Mouse (Mus musculus) brain, embryonic 18.5 days (tissue): ENCODE data around the gene Akap8.

ENCODE experiments used
- DNase-seq: peaks from one replicate; pipeline ENCODE4 v3.0.0-alpha.2; 2012; ENCODE audit warnings: low read depth, low spot score

The Akap8 gene

DNA sequence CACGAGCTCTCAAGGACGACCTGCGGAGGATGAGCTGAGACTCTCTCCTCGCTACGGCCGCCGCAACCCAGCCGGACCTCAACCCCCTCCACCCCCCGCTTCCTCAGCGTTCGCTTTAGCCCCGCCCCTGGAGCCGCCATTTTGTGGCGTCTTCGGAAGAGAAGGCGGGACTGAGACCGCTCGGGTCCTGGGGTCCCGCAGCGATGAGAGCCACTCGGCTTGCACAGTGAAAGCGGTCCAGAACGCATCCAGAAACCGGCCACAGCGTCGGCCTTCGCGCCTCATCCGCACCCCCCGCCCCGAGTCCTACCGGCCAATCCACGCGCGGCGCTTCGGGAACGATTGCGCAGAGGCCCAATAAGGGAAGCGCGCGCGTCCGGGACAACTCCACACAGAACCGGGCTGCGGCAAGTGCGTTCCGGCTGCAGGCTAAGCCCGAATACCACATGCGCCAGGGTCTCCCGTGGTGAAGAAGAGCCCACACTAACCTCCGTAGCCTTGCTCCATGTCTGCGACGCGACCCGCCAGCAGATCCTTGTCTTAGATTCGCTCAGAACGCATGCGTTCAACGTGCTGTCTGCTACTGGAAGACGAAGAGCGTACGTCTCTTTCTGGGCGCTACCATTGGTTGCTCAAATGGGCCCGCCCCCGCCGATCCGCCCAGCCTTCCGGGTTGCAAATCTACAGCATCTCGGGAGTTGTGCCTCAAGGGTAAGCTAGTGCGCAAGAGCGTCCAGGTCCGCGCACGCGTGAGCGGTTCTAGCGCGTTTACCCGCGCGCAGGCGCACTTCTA is at the start of gene Akap8:
Akap8 (minus strand) TSS at position 642 of the 793 bp plus-strand sequence.
- DNase-seq = peak; percentile 98

DNA sequence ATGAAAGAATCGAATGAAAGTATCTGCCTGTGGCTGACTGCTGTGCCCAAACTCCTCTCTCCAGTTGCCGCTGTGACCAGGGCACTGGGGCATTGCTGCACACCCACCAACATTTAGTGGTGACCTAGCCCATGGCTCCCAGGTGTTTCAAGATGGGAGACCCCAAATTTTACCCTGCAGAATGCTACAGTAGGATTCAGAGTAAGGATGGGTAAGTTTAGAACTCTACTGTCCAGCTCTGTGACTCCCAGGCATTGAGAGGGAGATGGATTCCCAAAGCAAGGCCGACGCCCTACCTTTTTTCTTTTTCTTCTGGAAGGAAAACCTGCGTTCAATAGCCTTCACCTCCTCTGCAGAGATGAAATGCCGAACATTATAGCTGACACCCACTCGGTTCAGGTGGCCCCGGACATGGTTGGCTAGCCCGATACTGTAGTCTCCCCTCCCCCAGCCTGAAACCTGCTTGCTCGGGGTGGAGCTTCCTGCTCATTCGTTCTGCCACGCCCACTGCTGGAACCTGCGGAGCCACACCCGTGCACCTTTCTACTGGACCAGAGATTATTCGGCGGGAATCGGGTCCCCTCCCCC is 48.0 kb upstream of the Akap8 start:
- no peak for DNase-seq

DNA sequence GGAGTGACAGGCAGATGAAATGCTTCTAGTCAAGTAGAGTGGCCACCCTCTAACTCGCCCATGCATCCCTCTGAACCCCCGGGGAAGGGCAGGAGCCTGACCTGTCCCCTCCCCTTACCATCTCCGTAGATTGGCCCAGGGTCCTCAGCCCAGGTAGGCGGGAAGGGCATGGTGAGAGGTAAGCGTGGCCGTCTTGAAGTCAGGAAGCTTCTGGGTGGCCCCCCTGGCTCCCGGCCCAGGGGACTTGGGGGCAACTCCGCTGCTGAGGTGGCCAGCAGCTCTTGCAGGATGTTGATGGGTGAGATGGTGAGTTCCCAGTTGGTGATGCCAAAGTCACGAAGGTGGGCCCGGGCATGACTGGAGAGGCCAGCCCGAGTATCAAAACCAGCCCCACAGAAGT is 46.7 kb upstream of the Akap8 start:
- no peak for DNase-seq

DNA sequence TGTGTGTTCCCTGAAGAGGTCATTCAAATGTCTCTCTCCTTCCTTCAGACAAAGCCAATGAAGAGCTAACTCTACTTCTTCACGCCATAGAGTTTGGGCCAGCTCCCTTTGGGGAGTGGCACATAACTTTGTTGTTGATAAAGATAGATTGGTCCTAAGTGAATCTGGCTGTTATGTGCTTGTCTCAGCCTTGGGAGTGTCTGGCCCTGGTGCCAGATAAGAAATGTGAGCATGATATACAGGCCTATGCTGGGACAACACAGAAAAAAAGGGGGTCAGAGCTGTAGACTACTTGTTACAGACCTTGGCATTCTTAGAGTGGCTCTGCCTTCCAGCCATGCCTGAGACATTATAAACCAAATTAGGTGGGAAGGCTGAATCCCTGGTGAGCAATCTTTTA is 44.3 kb upstream of the Akap8 start:
- no peak for DNase-seq

DNA sequence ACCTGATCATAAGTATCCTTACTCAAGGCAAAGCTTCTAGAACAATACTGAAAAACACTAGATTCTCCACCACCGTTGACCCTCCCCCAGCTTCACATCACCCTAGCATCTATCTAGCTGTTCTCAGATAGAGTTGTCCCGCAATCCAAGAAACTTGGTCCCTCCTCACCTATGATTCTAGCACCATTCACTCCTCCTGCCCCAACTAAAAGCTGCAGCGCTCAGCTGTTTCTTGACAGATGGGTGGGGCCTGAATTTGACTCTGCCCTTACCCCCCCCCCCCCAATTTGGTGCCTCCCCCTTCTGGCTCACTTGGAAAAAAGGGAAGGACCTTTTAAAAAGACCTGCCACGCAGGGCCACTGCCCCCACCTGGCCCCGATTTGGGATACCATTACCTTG is 43.8 kb upstream of the Akap8 start:
- DNase-seq = no peak

DNA sequence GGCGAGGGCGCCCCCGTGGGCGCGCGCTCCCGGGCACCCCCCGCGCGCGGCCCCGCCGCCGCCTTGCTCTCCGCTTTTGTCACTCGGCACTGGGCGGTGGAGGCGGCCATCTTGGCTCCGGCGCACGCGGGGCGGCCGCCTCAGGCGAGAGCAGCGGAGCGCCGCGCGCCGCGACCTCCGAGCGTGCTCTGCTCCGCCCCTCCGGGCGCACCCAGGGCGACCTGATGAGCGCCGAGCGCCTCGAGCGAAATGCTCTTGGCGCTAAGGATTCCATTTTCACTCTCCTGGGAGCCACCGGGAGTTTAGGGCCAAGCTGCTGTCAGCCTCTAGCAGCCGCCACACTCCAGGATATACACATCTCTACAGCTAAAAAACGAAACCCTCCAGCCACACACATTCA is 43.3 kb upstream of the Akap8 start:
- peak; percentile 81 for DNase-seq

DNA sequence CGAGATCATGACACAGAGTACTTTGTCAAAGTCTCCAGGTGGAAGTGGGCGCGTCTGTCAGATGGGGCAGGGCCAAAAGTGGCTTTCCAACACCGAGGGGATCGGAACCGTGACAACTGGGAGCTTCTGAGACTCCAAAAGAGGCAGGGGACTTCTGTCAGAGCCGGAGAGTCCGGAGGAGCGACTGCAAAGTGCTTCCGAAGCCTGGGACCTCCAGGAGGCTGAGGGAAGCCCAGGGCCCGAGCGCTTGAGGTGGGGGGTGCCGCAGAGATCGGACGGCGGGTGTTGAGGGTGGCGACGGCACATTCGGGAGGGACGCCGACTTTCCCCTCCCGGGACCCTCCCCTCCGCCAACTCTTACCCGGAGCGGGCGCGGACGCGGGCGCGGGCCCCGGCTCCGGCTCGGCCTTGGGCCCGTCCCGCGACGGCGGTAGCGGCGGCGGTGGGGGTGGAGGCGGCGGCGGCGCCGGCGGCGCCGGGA is 42.8 kb upstream of the Akap8 start:
- no peak for DNase-seq

DNA sequence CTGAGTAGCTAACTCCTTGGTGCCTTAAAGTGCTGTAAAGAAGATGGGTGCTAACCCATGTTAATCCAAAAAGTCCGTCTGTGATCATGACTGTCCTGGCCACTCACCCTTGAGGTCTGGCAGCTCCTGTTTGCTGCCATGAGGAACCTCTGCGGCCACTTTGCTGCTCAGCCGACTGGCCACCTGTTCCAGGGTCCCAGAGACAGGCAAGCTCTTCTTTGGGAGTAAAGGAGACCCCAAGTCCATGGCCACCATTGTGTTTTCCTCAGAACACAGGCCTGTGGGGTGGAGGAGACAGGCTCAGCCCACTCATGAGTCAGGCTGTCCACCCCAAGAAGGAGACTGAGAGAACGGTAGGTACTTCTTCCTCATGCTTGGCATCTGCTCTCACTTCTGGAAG is 41.6 kb upstream of the Akap8 start:
- DNase-seq = no peak

DNA sequence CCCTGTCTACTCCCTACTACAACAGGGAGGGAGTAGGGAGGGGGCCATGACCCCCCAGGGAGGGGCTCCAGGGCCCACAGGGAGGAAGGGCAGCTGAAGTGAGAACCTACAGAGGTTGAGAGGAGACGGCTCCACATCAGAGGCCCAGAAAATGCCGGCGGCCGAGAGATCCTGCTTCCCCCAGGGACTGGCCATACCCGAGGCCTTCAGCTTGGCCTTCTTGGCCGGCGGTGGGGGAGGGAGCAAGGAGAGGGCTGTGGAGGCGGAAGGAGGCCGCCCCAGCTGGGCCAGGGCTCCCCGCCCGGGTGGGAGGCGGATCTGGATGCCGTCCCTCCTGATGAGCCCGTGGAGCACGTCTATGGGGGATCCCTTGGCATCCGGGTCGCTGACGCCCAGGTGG is 38.9 kb upstream of the Akap8 start:
- no peak for DNase-seq

DNA sequence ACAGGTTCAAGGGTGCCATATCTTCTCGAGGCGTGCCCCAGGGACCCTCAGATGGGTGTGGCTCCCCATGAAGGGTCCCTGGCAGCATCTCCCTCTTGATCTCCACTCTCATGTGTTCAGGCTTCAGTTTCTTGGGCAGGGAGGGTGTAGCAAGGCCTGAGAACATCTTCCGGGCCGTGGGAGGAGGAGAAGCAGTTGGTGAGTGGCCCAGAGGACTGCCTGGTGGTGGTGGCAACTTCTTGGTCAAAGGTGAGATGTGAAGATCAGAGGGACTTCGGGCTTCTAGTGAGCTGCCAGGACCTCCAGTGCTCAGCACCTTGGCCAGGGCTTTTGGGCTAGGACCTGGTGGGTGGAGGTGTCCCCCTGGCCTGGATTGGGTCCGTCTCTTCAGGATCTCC is 37.9 kb upstream of the Akap8 start:
- DNase-seq = no peak

DNA sequence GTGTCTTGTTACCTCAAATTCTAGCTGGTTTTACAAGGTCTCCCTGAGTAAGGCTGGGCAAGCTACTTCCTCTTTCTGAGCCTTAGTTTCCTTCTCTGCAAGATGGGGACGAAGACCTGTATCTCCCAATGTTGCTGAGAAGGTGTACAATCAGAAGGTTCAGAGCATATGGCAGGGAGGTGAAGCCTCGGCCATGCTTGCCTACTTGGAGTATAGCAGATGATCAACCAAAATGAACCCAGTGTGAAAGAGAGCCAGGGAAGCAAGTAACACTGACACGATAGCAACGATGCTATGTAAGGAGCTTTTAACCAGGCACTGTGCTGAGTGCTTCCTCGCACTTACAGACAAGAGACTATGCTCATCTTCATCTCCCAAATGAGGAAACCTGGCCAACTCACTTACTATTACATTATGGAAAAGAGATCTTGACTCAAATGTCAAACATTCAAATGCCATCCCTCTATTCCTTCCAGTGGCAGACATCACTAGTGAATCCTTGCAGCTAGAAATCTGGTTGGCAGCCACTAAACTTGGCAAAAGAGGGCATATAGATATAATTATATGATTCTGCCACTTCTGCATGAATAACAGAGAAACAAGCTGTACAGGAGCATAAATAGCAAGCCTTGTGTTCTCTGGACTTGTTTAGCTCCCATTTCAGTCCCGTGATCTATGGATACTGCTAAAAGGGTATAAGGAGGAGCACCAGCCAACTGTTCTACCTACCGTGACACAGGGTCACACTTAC is 37.3 kb upstream of the Akap8 start:
- no peak for DNase-seq

DNA sequence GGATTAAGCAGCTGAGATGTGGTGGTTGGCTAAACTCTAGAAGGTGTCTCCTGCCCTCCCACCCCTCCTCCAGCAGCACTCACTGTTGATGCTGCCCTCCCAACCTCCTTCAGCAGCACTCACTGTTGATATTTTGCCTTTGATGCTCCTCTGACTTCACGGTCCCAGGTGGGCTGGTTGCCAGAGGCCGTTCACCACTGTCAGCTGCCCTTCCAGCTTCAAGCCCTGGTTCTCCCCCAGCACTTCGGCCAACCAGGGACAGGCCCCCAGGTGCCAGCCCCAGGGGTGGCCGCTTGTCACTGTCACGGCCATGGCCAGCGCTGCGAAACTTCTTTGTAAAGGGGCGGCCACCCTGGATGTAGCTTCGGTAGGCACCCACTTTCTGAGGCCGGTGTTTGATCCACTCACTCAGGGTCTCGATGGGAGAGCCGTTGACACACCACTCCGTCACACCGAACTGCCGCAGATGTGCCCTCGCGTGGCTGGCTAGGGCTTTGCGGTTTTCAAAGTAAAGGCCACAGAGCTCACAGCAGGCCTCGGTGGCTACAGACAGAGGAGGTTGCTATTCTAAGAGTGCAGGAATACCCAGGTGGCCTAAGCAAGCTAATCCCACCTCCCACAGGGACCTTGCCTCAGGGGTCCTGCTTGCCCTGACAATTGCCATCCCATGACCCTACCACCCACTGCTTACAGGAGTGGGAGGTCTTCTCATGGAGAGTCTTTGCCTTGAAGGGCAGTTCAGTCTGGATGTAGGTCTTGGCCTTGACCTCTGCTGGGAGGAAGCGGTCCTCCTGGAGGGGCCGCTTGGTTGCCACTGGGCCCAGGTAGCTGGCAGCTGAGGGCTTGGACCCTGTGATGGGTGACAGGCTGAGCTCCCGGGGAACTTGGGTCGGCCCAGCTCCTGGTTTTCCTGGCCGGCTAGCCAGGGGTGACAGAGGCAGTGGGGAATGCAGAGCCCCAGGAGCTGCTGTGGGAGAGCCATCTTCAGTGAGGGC is 36.0 kb upstream of the Akap8 start:
- no peak for DNase-seq

DNA sequence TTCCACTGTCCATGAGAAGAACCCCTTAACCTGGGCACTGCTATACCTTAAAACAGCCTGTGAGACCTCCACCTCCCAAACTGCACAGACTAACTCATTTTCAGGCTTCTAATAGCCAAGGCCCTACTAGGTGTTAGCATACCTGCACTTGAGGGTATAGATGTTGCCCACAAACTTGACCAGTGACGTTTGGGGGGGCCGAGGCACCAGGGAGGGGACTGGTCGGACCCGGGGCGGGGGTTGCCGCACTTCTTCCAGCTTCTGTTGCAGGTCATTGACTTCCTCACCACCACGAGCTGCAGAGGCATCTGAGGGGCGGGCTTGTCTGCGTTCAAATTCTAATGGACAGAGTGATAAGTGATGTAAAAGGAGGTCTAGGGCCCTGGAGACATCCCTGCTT is 35.2 kb upstream of the Akap8 start:
- no peak for DNase-seq

DNA sequence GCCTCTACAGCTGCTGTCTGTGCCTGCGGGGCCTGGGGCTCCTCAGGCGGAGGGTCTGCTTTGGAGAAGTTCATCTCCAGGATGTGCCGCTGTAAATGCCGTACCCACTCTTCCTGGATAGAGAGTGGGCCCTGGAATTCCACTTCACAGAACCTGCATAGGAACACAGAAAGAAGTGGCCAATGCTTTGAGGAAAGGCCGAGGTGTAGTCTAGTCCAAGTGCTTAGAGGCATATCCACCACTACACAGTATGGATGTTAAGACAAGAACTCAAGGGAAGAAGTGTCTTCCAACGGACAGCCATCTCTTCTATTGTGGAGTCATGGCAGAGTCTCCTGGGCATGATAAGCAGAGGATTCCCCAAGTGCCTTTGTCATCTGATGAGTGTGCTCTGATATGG is 34.0 kb upstream of the Akap8 start:
- no peak for DNase-seq

DNA sequence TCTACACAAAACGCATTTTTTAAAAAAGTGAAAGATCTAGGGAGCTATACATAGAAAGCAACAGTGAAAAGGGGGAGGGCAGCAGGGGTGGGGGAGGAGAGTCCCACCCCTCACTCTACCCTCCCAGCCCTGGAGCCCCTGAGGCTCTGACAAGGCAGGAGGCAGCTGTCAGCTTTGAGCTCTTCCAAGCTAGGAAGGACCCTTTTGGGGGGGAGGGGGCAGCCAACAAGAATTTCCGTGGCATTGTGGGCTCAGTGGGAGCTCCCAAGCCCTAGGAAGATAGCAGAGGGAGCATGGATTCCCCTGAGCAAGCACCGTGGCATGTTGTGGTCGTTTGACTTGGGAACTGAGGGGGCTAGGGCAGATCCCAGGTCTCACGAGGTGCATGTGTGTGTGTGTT is 33.2 kb upstream of the Akap8 start:
- DNase-seq = no peak

DNA sequence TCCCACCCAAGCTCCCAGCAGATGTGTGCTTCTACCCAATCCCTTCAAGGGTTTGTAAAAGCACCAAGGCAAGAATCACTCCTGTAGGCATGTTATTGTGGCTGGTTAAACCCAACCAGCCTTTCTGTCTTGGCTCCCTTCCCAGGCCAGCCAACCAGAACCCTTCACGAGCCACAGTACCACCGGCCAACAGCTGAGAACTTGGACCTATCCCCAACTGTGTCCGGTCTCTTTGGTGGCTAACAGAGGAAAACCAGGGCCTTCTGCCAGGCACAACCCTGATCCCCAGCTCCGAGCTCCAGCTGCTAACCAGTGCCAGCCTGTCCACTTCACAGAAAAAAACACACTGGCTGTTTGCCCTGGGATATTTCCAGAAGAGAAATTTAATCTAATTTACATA is 32.7 kb upstream of the Akap8 start:
- DNase-seq = no peak

DNA sequence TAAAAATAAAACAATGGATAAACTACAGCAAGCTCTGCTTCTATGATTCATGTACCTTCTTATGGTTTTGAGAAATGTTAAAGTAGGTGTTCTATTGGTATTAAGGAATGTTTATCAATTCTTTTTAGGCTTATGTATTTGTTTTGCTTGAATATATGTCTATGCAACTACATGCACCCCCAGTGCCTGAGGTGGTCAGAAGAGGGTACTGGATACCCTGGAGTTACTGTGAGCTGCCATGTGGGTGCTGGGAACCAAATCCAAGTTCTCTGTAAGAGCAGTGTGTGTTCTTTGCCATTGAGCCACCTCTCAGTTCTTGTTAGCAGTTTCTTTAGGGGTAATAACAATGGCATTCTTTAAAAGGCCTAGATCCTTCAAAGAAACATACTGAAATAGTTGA is 30.7 kb upstream of the Akap8 start:
- DNase-seq = no peak

DNA sequence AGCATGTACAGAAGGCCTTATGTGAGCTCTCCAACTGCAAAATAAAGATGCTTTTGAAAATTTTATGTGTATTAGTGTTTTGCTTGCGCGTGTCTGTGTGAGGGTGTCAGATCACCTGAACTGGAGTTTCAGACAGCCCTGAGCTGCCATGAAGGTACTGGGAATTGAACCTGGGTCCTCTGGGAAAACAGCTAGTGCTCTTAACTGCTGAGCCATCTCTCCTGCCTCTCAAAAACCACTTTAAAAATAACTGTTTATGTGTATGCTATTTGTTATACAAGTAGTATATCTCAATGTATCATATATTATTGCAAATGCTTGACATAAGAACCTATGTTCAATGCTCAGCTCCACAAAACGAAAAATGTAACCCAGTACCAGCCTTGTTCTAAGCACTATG is 30.2 kb upstream of the Akap8 start:
- DNase-seq = no peak

DNA sequence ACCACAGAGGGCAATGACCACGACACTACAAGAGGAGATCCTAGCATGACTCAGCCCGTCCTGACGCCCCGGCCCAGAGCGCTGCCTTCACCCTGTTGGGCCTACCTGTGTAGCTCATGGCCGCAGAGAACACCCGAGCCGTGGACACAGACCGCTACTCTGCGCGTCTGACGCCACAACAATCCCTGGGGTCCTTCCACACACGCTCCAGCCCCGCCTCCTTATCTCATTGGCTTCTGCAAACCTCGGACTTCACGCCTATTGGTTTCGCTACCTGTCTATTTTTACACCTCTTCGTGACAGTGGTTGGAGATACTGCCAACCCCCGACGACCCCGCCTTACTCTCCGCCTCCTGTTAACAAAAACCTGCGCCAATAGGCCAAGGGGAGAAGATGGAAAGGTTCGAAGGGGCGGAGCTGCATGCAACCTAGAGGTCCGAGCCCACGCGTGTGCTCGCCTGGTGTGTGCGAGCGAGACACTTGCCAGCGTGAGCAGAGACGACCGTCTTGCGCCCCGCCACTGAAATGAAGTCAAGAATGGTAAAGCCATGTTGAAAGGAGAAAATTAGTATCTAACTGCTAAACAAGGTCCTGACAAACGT is 29.4 kb upstream of the Akap8 start, which contains the start of gene Akap8l:
Akap8l (minus strand) TSS at position 226 of the 602 bp plus-strand sequence.
- DNase-seq = peak; percentile 98

DNA sequence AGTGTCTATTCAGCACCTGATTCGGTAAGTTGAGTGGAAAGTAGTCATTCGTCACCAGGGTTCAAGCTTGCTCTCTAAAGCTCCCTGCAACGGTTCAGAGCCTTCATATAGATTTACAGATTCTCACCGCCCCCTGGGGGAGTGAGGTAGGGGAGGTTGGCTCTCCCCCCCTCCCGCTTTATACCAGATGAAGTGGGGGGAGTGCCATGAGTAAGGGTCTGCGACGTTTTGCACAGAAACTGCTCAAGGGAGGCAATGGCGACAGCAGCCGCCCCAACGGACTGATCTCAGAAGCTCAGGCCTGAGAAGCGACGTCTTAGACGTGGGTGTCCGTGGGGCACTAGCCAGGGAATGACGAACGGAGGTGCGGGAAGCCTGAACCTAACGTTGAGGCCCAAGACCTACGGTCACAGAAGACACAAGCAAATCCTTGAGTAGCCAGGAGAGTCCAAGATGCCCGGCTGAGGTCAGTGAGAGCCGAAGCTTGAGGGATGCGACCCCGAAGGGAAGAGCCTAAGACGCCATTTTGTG is 28.9 kb upstream of the Akap8 start:
- no peak for DNase-seq
